Mouse (Mus musculus): Measurements from ENCODE around the gene Tcf20.

Tcf20 gene

DNA sequence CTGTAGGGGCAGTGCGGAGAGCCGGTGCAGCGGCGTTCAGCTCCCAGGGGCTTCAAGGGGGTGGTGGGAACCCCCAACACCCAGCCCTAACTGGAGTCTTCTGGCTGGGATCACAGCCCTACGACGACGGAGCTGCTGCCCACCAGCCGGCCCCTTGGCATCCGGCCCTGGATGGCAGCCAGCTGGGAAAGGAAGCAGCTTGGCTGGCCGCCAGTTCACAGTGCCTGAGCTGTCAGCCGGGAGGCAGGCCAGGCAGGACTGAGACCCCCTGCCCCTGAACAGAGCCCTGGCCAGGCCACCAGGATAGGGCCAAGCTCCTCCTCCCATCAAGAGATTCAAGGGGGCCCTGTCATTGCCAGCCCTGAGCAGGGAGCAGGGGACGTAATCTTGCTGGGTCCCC, 65.6 kb downstream of the Tcf20 start:
- DNase-seq: peak; percentile 61 to 80

DNA sequence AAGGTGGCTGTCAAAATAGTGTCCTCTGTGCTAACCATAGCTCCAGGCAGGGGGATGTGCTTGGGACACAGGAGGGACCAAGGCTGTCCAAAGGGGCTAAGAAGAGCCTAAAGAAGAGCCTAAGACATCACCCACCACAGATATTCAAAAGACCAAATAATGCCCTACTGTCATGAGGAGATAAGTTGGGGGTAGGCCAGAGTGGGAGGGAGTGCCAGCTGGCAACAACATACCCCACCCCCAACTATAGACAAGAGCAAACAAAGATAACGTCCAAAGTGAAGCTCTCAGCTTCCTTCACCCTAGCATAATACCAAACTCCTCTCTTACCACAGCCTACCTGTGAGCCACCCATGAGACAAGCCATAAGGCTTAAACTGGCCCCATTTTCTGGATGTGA, 66.1 kb downstream of the Tcf20 start:
- no peak for DNase-seq

DNA sequence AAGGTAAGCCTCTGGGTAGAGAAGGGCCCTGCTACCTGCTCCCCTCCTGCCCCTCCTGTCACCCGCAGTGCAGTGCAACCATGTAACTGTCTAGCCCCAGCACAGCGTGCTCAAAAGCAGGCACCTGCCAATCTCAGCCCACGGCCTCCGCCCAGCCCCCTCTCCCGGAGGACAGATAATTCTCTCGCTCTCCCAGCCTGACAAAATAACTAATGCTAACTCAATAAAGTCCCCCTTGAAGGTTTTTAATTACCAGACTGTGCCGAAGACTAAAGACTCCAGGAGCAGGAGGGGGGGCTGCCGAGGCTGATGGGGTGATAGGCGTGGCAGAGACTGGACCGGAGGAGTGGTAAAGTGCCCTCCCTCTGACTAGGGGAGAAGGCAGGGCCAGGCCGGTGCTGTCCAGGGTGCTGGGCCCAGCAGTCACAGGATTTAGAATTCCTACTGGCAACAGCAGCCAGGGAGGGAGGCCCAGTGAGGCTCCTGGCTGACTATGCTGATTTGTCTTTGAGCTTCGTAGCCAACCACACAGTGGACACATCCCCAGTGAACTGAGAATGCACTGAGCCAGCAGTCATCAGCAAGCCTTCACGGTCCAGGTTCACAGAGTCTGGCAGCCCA, 66.7 kb downstream of the Tcf20 start:
- DNase-seq: no peak

DNA sequence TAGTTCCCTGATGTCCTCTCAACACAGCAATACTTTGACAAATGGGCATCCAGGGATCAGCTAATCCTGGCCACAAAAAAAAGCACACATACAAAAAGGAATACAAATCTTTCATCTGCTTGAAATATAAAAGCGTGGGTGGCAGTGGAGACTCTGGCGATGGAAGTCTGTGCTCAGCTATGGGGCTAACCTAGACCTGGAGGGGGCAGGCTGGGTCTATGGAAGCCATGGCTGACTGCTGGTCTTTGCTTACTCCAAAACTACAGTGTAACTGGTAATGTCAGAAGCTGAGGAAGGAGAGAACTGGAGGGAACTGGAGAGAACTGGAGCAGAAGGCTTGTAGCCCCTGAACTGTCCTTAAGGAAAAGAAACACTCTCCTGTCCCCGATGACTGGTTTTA, 69.7 kb downstream of the Tcf20 start:
- no peak for DNase-seq

DNA sequence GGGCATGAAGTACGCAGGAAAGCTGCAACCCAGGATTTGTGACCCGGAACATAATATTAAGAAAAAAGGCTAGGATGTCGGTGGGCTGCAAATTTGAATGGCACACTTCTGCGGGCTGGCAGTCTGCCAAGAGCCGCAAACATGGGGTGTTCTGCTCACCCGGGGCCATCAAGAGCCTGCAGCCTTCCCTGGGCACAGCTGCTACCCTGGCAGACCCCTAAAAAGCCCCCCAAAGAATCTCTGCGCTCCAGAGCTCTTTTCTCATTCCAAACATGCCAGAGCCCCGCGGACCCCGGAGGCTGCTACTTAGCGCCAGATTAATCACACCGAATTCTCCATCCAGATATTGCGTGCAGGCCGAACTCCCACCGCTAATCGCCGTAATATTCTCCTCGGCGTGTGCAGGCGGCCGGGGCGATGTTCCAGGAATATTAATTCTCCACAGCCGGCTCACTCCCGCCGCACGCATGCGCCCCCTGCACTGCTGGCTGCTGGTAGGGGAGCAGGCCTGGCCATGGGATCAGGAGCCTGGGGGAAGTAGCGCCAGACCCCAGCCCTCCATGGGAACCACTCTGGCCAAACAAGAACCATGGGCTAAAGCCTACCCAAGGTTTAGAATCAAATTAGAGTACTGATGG, 70.3 kb downstream of the Tcf20 start:
- no peak for DNase-seq

DNA sequence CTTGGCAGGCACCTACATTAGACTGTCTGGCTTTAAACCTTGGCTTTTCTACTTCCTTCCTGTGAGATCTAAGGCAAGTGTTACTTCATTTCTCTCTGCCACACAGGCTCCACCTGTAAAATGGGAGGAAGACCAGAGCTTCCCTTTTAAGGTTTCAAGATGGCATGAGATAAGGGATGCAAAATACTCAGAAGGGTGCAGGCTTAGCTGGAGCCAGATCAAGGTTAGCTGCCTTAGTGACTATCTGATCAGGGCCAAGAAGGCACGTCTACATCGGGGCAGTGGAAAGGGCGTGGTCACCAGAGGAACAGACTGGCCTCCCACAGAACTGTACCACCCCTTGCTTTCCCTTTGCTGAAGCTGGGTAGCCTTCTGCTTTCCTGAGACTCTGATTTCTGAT, 73.2 kb downstream of the Tcf20 start:
- no peak for DNase-seq

DNA sequence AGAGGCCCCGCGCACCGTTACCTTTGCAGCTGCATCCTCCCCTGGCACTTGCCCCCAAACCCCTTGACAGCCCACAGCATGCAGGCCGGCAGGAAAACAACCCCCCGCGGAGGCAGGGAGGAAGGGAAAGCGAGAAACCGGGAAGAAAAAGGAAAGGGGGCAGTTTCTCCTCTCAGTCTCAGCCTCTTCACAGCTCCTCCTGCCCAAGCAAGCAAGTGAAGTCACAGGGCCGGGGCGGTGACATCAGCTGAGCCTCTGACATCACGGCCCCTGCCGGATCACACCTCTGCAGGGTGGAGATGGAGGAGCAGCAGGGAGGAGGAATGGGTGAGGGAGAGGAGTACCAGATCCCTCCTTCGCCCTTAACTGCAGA, 75.7 kb downstream of the Tcf20 start:
- no peak for DNase-seq

DNA sequence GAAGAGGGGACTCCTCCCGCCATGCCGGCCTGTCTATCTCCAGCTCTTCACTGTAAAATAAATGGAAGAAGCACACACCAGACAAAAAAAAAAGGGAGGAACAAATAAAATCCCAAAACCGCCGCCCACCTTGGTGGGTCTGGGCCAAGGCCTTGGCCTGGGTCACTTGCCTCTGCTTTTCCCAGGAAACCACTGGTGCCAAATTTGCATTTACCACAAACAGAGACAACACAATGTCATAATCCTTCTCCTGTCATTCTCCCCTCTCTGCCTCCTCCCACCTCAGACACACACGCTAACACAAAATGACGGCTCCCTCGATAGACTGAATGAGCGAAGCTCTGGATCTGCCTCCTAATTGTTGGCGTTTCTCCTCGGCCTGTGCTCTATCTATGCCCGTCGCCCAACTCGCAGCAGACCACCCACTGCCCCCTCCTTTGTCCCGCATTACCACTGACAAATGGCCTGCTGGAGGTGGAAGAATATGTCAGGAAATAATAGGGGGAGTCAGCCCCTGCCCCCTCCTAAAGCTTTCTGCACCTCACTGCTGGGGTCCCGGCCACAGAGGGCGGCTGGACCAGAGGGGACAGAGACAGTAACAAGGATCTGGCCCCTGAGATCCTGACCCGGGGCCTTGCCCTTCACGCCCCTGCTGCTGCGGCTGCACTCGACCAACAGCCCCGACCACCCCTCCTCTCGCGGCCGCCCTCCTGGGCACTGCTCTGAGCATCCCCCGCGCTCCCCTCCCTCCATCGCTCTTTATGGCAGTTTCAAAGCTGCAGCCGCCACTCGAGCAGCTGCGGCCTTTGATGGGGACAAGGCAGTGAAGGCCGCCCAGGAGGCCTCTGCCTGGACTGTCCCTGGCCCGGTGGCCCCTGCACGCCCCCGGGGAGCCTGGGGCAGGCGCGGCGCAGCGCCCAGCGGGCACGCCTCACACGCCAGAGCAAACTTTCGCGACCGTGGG, 76.4 kb downstream of the Tcf20 start:
- no peak for DNase-seq

DNA sequence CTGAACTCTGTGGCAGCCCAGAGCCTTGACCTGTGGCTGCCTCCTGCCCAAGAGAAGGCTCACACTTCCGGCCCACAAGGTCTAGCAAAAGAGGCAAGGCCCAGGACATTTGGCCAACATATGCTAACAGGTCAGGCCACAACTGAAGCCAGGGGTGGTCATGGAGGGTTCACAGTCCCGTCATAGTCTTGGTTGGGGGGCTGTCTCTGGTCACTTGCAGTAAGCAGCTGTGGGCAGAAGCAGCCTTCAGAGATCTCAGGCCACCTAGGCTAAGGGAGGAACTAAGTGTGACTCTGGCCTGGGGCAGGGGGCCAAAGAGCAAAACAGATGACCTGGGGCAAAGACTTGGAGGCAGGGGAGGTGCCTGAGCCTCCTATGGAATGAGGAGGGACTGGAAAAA, 77.1 kb downstream of the Tcf20 start:
- no peak for DNase-seq

DNA sequence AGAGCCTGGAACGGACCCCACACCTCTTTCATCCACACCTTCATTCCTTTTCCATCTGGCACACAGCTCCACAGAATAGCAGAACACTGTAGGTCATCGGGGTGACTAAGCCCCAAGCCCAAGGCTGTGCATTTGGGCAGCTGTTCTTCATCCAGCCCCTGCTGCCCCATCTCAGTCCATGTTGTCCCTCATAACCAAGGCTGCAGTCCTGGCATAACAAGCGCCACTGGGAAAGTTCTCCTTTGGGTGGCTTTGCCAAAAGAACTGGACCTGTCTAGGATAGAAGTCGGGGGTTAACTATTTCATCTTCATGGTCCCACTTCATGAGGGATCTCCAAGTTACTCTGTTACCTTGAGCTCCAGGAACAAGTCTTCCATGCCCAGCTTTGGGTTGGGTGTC, 77.9 kb downstream of the Tcf20 start:
- DNase-seq: no peak

DNA sequence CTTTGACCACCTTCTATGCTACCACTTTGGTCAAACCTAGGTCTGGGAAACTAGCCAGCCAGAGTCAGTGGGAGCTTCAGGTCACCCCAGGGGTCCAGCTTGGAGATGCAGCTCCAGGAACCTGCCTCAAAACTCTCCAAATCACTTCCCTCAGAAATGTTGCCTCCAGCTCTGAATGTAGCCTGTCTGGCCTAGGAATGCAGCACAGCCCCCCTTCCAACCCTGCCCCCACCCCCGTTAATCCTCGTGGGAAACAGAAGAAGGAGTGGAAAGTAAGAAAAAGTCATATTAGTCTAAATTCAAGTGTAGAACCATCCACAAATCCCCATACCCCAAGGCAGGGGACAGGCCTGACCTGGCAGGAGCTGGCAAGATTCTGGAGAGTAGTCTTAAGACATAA, 79.2 kb downstream of the Tcf20 start:
- DNase-seq: no peak

DNA sequence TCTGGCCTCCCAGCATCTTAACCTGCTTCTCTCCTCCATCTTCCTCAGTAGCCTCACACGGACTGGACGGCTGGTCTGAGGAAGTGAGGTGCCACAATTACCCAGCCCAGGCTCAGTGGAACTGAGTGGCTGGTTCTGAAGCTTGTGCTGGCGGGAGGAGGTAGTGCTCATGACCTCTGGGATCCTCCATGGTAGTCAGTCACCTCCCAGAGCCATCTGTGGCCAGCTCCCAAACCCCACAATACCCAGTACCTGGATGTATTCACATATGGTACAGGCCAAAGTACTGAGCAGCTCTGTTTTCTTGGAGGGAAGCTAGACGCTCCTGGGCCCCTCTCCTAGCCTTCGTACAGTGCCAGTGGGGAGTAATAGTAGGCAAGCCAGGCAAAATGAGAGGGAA, 80.4 kb downstream of the Tcf20 start:
- DNase-seq: no peak

DNA sequence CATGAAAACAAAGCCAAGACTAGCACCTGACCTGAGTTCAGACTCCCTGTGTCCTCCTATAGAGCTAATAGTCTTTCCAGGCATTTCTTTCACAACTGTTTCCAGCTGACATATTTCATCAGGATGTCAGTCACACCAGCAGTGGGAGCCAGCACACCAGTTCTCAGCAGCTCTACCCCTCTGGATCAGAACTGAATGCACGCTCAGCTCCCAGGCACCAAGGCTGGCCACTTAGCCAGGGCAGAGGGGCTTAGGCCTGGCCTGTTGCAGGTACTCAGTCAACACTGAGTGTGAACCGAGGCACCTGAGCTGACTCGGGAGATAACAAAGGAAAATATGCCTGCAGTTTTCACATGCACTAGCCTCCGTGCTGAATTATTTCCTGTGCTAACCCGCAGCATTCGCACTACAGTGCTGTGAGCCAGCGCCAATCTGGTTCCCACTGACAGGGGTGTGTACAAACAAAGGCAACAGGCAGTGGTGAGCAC, 81.1 kb downstream of the Tcf20 start:
- no peak for DNase-seq

DNA sequence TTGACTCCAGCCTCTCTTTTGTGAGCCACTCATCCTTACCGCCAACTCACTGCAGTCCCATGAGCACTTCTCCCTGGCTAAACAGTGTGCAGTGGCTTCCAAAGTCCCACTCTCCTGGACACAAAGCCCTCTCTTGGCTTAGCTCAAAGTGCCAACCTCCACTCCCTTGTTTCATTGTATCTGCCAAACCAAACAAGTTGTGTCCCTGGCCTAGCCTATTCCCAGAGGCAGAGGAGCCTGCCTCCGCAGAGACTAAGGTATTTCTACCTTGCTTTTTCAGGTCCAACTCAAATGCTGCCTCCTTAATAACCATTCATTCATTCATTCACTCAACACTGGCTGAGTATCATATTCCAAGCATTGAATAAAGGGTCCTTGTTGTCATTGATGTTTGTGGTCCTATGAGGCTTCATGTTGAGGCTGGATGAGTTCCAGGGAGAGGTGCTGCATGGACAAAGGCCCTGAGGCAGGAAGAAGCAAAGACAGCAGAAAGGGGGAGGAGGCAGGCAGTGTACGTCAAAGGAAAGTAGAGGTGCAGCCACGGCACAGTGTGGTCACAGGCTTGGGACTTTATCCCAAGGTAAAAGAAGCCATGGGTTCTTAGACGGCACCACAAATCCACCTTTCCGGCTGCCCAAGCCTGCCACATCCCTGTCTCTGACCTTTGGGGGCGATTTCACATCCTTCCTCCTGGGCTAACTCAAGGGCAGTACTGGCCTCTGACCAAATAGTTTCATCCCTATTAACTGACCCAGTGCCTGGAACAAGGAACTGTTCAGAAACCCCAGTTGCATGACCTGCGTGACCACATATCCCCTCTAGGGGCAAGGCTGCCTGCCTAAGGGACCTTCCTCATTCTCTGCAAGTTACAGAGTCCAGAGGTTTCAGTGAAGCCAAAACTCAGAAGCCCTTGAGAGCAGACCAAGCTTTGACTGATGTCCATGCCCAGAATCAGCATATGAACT, 82.0 kb downstream of the Tcf20 start:
- no peak for DNase-seq

DNA sequence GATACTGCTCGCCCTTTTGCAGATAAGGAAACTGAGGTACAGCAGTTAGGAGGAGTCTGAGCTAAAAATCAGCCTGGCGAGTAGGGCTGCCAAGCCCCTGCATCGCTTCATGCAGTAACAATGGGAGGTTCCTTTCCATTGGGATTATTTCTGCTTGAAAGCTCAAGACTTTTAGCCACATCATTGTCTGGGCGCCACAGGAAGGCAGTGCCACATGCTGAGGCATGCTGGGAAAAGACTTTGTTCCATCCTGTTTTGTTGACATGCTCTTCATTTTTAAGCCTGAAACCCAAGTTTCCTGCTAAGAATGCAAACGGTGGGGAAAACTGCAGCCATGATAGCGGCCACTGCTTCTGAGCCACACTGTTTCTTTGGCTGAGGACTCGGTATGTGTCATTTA, 83.1 kb downstream of the Tcf20 start:
- no peak for DNase-seq

DNA sequence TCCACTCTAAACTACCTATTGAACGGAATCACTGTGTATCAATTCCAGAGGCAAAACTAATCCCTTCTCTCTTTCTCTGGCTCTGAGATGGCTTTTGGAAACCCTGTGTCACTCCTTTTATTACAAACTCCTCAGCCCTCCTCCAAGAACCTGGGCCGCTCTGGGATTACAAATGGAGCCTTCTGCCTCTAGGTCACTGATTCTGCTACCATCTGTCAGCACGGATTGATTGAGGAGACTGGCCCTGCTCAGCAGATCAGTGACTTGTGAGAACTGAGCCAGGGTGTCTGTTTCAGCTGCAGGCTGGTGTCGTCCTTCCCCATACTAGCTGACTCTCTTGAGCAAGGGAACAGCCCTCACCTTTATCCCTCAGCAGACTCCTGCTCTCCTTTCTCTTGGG, 85.2 kb downstream of the Tcf20 start:
- DNase-seq: no peak

DNA sequence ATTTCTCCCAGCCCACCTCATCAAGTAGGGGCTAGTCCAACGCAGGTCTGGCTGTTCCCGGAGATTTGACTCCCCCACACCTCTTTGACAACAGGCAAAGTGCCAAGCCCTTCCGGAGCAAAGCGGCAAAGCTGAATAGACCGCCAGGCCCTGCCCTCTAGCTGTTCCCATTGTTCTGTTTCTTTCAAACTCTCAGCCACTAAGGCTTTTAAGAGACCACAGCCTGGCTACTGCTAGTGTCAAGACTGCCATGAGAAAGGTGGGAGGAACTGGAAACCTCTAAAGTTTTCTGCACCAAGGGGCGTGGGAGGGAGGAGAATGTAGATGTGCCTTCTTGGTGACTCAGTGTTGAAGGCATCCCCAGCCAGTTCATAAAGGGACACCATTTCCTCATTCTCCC, 86.4 kb downstream of the Tcf20 start:
- DNase-seq: no peak

DNA sequence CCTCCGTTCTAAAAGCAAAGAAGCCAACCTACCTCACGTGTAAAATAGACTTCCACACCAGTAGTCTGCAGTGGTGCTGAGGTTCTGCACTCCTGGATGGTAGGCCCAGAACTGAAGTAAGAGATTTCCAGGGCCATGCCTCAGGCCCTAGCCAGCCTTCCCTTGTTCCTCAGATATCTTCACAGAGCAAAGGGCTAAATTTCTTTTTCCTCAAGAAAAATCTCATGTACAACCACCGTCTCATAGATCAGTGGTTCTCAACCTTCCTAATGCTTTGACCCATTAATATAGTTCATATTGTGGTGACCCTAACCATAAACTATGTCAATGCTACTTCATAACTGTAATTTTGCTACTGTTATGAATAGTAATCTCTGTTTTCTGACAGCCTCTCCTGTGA, 87.3 kb downstream of the Tcf20 start:
- no peak for DNase-seq

DNA sequence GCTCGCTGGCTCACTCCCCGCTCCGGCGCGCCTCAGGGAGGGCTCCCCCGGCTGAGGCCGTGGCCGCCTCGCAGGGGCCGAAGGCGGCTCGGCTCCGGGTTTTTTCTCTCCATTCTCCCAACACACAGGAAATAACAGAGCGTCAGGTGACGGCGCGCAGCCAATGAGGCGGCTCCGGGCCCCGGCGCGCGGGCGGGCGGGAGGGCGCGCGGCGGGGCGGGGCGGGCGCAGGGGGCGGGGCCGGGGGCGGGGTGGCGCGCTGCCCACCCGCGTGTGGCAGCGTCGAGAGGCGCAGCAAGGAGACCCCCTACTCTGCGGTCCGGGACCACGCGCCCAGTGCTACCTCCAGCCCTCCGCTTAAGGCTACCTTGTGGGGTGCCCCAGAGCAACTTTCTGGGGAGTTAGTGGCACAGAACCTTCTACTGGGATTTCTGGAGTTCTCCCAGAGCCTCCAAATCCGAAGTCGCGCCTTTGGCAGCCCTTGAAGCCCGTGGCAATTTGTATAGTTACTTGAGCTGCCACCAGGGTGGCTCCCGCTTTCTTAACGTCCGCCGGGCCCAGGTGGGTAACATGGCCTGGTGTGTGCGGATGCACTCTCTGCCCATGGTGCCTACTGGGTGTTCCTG, 87.9 kb downstream of the Tcf20 start:
- peak; percentile 85 to 88 for DNase-seq

DNA sequence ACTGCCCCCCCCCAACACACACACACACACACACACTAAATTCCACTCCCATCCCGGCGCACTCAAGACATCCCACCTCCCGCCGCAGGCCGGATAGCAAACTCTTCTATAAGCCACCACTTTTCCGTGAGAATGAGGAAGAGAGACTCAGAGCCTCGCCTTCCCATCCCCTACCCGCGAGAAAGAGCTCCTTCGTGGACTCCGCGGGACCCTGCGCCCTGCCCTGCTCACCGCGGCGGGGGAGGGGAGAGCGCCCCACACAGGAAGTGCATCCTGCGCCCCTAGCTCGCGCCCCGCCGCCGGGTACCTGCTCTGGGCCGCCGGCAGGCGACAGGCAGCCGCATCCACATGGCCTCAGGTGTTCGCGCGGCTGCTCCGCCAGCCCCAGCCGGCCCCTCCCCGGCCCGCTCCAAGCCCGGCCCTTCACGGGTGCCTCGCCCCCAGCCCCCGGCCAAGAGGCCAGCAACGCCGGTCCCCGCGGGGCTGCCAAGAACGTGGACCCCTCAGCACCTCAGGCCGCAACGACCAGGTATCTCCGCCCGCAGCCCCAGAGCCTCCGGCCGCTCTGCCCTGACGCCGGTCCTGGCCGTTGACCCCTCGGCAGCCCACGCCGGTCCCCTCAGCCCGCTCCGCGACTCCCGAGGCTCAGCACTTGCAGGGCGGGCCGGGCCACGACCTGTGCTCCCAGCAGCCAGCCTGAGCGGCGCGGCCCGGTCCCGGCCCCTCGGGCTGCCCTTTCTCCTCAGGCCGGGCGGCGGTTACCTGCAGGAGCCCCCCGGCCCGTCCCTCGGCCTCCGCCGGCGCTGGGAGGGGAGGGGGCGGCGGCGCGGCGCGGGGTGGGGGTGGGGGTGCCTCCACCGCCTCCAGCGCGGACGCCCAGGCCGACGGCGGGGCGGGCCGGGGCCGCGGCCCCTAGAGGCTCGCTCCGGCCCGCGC, 88.7 kb downstream of the Tcf20 start:
- peak; percentile 38 to 58 for DNase-seq

DNA sequence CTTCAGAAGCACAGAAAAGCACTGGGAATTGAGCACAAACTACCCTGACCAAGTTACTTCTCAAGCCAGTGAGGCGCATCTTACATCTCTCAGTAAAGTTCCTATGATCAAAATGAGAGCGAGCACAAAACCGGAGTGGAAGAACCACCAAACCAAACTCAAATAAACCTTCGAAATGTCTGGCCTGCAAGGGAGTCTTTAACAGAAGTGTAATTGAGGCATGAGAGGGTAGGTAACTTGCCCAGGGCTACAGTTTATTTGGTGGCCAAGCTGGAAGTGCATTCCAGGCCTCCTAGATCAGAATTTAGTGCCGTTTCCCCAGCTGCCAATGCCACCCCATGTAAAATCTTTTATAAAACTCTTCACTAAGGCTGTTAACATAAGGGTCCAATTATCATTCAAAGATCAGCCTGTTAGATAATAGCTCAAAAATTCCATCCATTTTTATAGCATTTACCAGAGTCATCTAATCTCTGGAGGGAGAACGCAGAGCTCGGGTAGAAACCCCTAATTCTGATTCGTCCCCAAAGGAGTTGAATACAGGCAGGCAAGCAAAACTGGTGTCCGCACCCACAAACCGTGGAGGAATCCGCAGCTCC, 89.4 kb downstream of the Tcf20 start:
- DNase-seq: no peak
